Mouse (Mus musculus): ENCODE results near the gene Gpr146. TPM values are rescaled to one million over a fixed set of nuclear protein-coding genes. Genes with fewer than 3 reads are reported as not detected.

Gpr146 gene
- polyA plus RNA-seq, 1 experiment from 2014 or later: 3.5 TPM

GRCm38 (mm10) chr5:139397359-139397916, 19.9 kb downstream of the Gpr146 start:
- H3K4me3 ChIP-seq (ENCODE audit: low read depth, low read length): no peak overlapping the region
- no peak overlapping the region for H3K27ac ChIP-seq (replicated peaks)
- no peak overlapping the region for H3K9ac ChIP-seq (ENCODE audit: low read length)
- no peak overlapping the region for H3K4me2 ChIP-seq (replicated peaks; ENCODE audit: low read depth)
- TF ChIP-seq EP300 (optimal IDR thresholded peaks at IDR 0.05) (no peak), CTCF (IDR thresholded peaks at IDR 0.05; ENCODE audit: low read depth) (no peak)
- 85% methylated on average over 4 of the region's 4 CpGs for WGBS
- H3K36me3 ChIP-seq (ENCODE audit: control insufficient read depth, insufficient read depth, low read length): no peaks in the 10 kb centered on the region
- H3K27me3 ChIP-seq (ENCODE audit: control insufficient read depth, insufficient read depth, low read length): no peaks in the 10 kb centered on the region
- ATAC-seq (ENCODE audit: low FRiP score, low TSS enrichment) (no peak), DNase-seq (ENCODE audit: low spot score) (no peak)
- H3K4me1 ChIP-seq (replicated peaks; ENCODE audit: control insufficient read depth, insufficient read depth): no peaks in the 10 kb centered on the region
- no peaks in the 10 kb centered on the region for H3K9me3 ChIP-seq (ENCODE audit: control insufficient read depth, low read length)

- TF ChIP-seq EP300 (optimal IDR thresholded peaks at IDR 0.05) (no peak), CTCF (IDR thresholded peaks at IDR 0.05; ENCODE audit: low read depth) (peak; percentile 93)
- Histone ChIP-seq H3K4me1 (replicated peaks; ENCODE audit: control insufficient read depth, insufficient read depth) (no peaks in the 10 kb centered on the region), H3K4me2 (replicated peaks; ENCODE audit: low read depth) (no peak overlapping the region), H3K27ac (replicated peaks) (no peak overlapping the region), H3K27me3 (ENCODE audit: control insufficient read depth, insufficient read depth, low read length) (no peaks in the 10 kb centered on the region), H3K36me3 (ENCODE audit: control insufficient read depth, insufficient read depth, low read length) (no peaks in the 10 kb centered on the region), H3K4me3 (ENCODE audit: low read depth, low read length) (no peak overlapping the region), H3K9me3 (ENCODE audit: control insufficient read depth, low read length) (no peaks in the 10 kb centered on the region), H3K9ac (ENCODE audit: low read length) (no peak overlapping the region)
- ATAC-seq (ENCODE audit: low FRiP score, low TSS enrichment) (peak; percentile 79), DNase-seq (ENCODE audit: low spot score) (peak; percentile 95)
- WGBS: 33% methylated on average over 5 of the region's 5 CpGs
Measured at GRCm38 (mm10) chr5:139397959-139398753, 20.7 kb downstream of the Gpr146 start.

- Histone ChIP-seq H3K9ac (ENCODE audit: low read length) (no peak overlapping the region), H3K9me3 (ENCODE audit: control insufficient read depth, low read length) (no peaks in the 10 kb centered on the region), H3K27ac (replicated peaks) (no peak overlapping the region), H3K36me3 (ENCODE audit: control insufficient read depth, insufficient read depth, low read length) (no peaks in the 10 kb centered on the region), H3K4me2 (replicated peaks; ENCODE audit: low read depth) (no peak overlapping the region), H3K27me3 (ENCODE audit: control insufficient read depth, insufficient read depth, low read length) (no peaks in the 10 kb centered on the region), H3K4me3 (ENCODE audit: low read depth, low read length) (no peak overlapping the region), H3K4me1 (replicated peaks; ENCODE audit: control insufficient read depth, insufficient read depth) (no peaks in the 10 kb centered on the region)
- no peak for ATAC-seq (ENCODE audit: low FRiP score, low TSS enrichment)
- WGBS: 76% methylated on average over 5 of the region's 5 CpGs
- TF ChIP-seq EP300 (optimal IDR thresholded peaks at IDR 0.05) (no peak), CTCF (IDR thresholded peaks at IDR 0.05; ENCODE audit: low read depth) (no peak)
- DNase-seq (ENCODE audit: low spot score): no peak
Measured at GRCm38 (mm10) chr5:139398786-139399185, 21.3 kb downstream of the Gpr146 start.

GRCm38 (mm10) chr5:139399991-139400390, 22.5 kb downstream of the Gpr146 start:
- no peak for ATAC-seq (ENCODE audit: low FRiP score, low TSS enrichment)
- no peak overlapping the region for H3K4me2 ChIP-seq (replicated peaks; ENCODE audit: low read depth)
- no peaks in the 10 kb centered on the region for H3K27me3 ChIP-seq (ENCODE audit: control insufficient read depth, insufficient read depth, low read length)
- no peak overlapping the region for H3K9ac ChIP-seq (ENCODE audit: low read length)
- H3K4me3 ChIP-seq (ENCODE audit: low read depth, low read length): no peak overlapping the region
- no peak for TF ChIP-seq EP300 (optimal IDR thresholded peaks at IDR 0.05)
- no peak for TF ChIP-seq CTCF (IDR thresholded peaks at IDR 0.05; ENCODE audit: low read depth)
- no peaks in the 10 kb centered on the region for H3K36me3 ChIP-seq (ENCODE audit: control insufficient read depth, insufficient read depth, low read length)
- no peaks in the 10 kb centered on the region for H3K9me3 ChIP-seq (ENCODE audit: control insufficient read depth, low read length)
- DNase-seq (ENCODE audit: low spot score): no peak
- H3K27ac ChIP-seq (replicated peaks): no peak overlapping the region
- no peaks in the 10 kb centered on the region for H3K4me1 ChIP-seq (replicated peaks; ENCODE audit: control insufficient read depth, insufficient read depth)
- 85% methylated on average over 14 of the region's 14 CpGs for WGBS

- no peak for DNase-seq (ENCODE audit: low spot score)
- H3K27ac ChIP-seq (replicated peaks): no peak overlapping the region
- no peaks in the 10 kb centered on the region for H3K27me3 ChIP-seq (ENCODE audit: control insufficient read depth, insufficient read depth, low read length)
- H3K36me3 ChIP-seq (ENCODE audit: control insufficient read depth, insufficient read depth, low read length): no peaks in the 10 kb centered on the region
- H3K4me2 ChIP-seq (replicated peaks; ENCODE audit: low read depth): no peak overlapping the region
- H3K4me3 ChIP-seq (ENCODE audit: low read depth, low read length): no peak overlapping the region
- ATAC-seq (ENCODE audit: low FRiP score, low TSS enrichment): no peak
- no peaks in the 10 kb centered on the region for H3K4me1 ChIP-seq (replicated peaks; ENCODE audit: control insufficient read depth, insufficient read depth)
- H3K9me3 ChIP-seq (ENCODE audit: control insufficient read depth, low read length): no peaks in the 10 kb centered on the region
- WGBS: 91% methylated on average over 2 of the region's 2 CpGs
- H3K9ac ChIP-seq (ENCODE audit: low read length): no peak overlapping the region
- TF ChIP-seq CTCF (IDR thresholded peaks at IDR 0.05; ENCODE audit: low read depth) (no peak), EP300 (optimal IDR thresholded peaks at IDR 0.05) (no peak)
Measured at GRCm38 (mm10) chr5:139402106-139402505, 24.6 kb downstream of the Gpr146 start.

GRCm38 (mm10) chr5:139403692-139404260, 26.3 kb downstream of the Gpr146 start:
- Histone ChIP-seq H3K4me3 (ENCODE audit: low read depth, low read length) (no peak overlapping the region), H3K4me1 (replicated peaks; ENCODE audit: control insufficient read depth, insufficient read depth) (no peaks in the 10 kb centered on the region), H3K36me3 (ENCODE audit: control insufficient read depth, insufficient read depth, low read length) (no peaks in the 10 kb centered on the region), H3K9ac (ENCODE audit: low read length) (no peak overlapping the region), H3K9me3 (ENCODE audit: control insufficient read depth, low read length) (no peaks in the 10 kb centered on the region), H3K27ac (replicated peaks) (no peak overlapping the region), H3K27me3 (ENCODE audit: control insufficient read depth, insufficient read depth, low read length) (no peaks in the 10 kb centered on the region), H3K4me2 (replicated peaks; ENCODE audit: low read depth) (no peak overlapping the region)
- WGBS: 82% methylated on average over 8 of the region's 8 CpGs
- TF ChIP-seq EP300 (optimal IDR thresholded peaks at IDR 0.05) (no peak), CTCF (IDR thresholded peaks at IDR 0.05; ENCODE audit: low read depth) (no peak)
- DNase-seq (ENCODE audit: low spot score): no peak
- no peak for ATAC-seq (ENCODE audit: low FRiP score, low TSS enrichment)

Measured in stomach, postnatal 0 days (tissue).